Mouse (Mus musculus): ENCODE results near the gene Catsperd. TPM values are rescaled to one million over a fixed set of nuclear protein-coding genes. Genes with fewer than 3 reads are reported as not detected.

Catsperd gene
- total RNA-seq, 1 experiment, result 1.3 TPM

GRCm38 (mm10) chr17:56683546-56684140 is 55.7 kb downstream of the Catsperd start:
- no peak for DNase-seq (ENCODE audit: low read depth, low spot score)
- no peak overlapping the region for H3K4me3 ChIP-seq (ENCODE audit: insufficient read depth in 1 of 2, low read depth in 1 of 2, low read length in 2 of 2, poor library complexity in 1 of 2, severe bottlenecking in 1 of 2)
- H3K9ac ChIP-seq (ENCODE audit: insufficient read depth, low read depth, low read length, poor library complexity, severe bottlenecking), result no peak overlapping the region
- H3K27ac ChIP-seq (ENCODE audit: insufficient read depth, low read depth, low read length, poor library complexity, severe bottlenecking), result no peak overlapping the region
- no peaks in the 10 kb centered on the region for H3K9me3 ChIP-seq (ENCODE audit: control insufficient read depth, insufficient read depth, low read depth, low read length)
- in situ Hi-C loops (cut with MboI; ENCODE audit: low sequenced_read_pairs in 2 of 2, unreplicated experiment in 2 of 2), result no loop called here
- peaks cover 60% of the 10 kb centered on the region for H3K36me3 ChIP-seq (ENCODE audit: control insufficient read depth, insufficient read depth, low read length, poor library complexity, severe bottlenecking)
- TF ChIP-seq HCFC1 (IDR thresholded peaks at IDR 0.05; ENCODE audit: borderline replicate concordance, insufficient read depth, low read length) (no peak), MAFK (IDR thresholded peaks at IDR 0.05; ENCODE audit: insufficient read depth, low read depth, low read length) (no peak), CHD2 (IDR thresholded peaks at IDR 0.05; ENCODE audit: low read depth, low read length) (no peak), ZC3H11A (IDR thresholded peaks at IDR 0.05; ENCODE audit: borderline replicate concordance, low read depth, low read length) (no peak), ZNF384 (IDR thresholded peaks at IDR 0.05; ENCODE audit: low read depth, low read length) (no peak)
- no peaks in the 10 kb centered on the region for H3K4me1 ChIP-seq (ENCODE audit: control insufficient read depth in 2 of 2, insufficient read depth in 2 of 2, low read length in 2 of 2, poor library complexity in 1 of 2)

DNA sequence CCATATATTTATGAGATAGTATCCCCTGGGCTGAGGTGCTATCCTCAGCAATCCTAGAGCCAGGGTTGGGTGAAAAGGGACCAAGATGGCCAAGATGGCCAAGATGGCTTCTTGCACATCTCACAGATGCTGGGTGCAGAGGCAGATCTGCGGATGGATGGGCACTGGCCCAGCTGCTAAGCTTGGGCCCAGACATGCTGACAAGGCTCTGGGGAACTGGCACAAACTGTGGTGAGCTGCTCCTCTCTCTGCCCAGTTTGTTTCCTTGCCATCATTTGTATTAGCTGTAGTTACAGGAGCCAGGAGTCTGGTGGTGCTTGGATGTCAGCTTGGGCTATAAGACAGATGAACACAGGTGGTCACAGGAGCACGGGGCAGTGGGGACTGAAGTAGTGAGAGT is 56.7 kb downstream of the Catsperd start:
- peaks cover 52% of the 10 kb centered on the region for H3K36me3 ChIP-seq (ENCODE audit: control insufficient read depth, insufficient read depth, low read length, poor library complexity, severe bottlenecking)
- TF ChIP-seq HCFC1 (IDR thresholded peaks at IDR 0.05; ENCODE audit: borderline replicate concordance, insufficient read depth, low read length) (no peak), CHD2 (IDR thresholded peaks at IDR 0.05; ENCODE audit: low read depth, low read length) (no peak), ZC3H11A (IDR thresholded peaks at IDR 0.05; ENCODE audit: borderline replicate concordance, low read depth, low read length) (no peak), MAFK (IDR thresholded peaks at IDR 0.05; ENCODE audit: insufficient read depth, low read depth, low read length) (no peak), ZNF384 (IDR thresholded peaks at IDR 0.05; ENCODE audit: low read depth, low read length) (no peak)
- no peak overlapping the region for H3K9ac ChIP-seq (ENCODE audit: insufficient read depth, low read depth, low read length, poor library complexity, severe bottlenecking)
- no peak overlapping the region for H3K27ac ChIP-seq (ENCODE audit: insufficient read depth, low read depth, low read length, poor library complexity, severe bottlenecking)
- in situ Hi-C loops (cut with MboI; ENCODE audit: low sequenced_read_pairs in 2 of 2, unreplicated experiment in 2 of 2), result no loop called here
- no peaks in the 10 kb centered on the region for H3K9me3 ChIP-seq (ENCODE audit: control insufficient read depth, insufficient read depth, low read depth, low read length)
- DNase-seq (ENCODE audit: low read depth, low spot score), result no peak
- H3K4me3 ChIP-seq (ENCODE audit: insufficient read depth in 1 of 2, low read depth in 1 of 2, low read length in 2 of 2, poor library complexity in 1 of 2, severe bottlenecking in 1 of 2), result no peak overlapping the region
- no peaks in the 10 kb centered on the region for H3K4me1 ChIP-seq (ENCODE audit: control insufficient read depth in 2 of 2, insufficient read depth in 2 of 2, low read length in 2 of 2, poor library complexity in 1 of 2)

GRCm38 (mm10) chr17:56686801-56687200 is 58.9 kb downstream of the Catsperd start:
- TF ChIP-seq ZNF384 (IDR thresholded peaks at IDR 0.05; ENCODE audit: low read depth, low read length) (no peak), HCFC1 (IDR thresholded peaks at IDR 0.05; ENCODE audit: borderline replicate concordance, insufficient read depth, low read length) (no peak), ZC3H11A (IDR thresholded peaks at IDR 0.05; ENCODE audit: borderline replicate concordance, low read depth, low read length) (no peak), MAFK (IDR thresholded peaks at IDR 0.05; ENCODE audit: insufficient read depth, low read depth, low read length) (no peak), CHD2 (IDR thresholded peaks at IDR 0.05; ENCODE audit: low read depth, low read length) (no peak)
- H3K4me1 ChIP-seq (ENCODE audit: control insufficient read depth in 2 of 2, insufficient read depth in 2 of 2, low read length in 2 of 2, poor library complexity in 1 of 2), result no peaks in the 10 kb centered on the region
- H3K27ac ChIP-seq (ENCODE audit: insufficient read depth, low read depth, low read length, poor library complexity, severe bottlenecking), result no peak overlapping the region
- peaks cover 54% of the 10 kb centered on the region for H3K36me3 ChIP-seq (ENCODE audit: control insufficient read depth, insufficient read depth, low read length, poor library complexity, severe bottlenecking)
- H3K9me3 ChIP-seq (ENCODE audit: control insufficient read depth, insufficient read depth, low read depth, low read length), result no peaks in the 10 kb centered on the region
- no peak for DNase-seq (ENCODE audit: low read depth, low spot score)
- no peak overlapping the region for H3K4me3 ChIP-seq (ENCODE audit: insufficient read depth in 1 of 2, low read depth in 1 of 2, low read length in 2 of 2, poor library complexity in 1 of 2, severe bottlenecking in 1 of 2)
- in situ Hi-C loops (cut with MboI; ENCODE audit: low sequenced_read_pairs in 2 of 2, unreplicated experiment in 2 of 2), result no loop called here
- no peak overlapping the region for H3K9ac ChIP-seq (ENCODE audit: insufficient read depth, low read depth, low read length, poor library complexity, severe bottlenecking)

DNA sequence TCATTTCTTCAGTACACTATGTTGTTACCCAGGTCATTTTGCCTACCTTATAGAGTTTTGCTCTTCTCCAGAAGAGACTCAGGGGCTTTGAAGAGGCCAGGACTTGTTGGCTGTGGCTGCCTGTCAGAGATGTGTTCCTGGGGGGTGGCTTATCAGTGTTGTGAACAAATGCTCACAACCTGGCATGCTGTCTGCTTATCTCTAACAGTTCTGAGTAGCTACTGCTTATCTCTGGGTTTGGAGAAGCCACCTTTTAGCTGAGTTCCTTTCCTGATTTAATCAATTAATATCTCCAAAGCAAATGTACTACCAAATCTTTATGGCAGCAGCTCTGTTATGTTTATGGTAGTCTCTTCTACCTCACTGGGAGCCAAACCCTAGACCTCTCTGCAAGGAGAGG is 60.1 kb downstream of the Catsperd start:
- H3K9me3 ChIP-seq (ENCODE audit: control insufficient read depth, insufficient read depth, low read depth, low read length), result no peaks in the 10 kb centered on the region
- H3K9ac ChIP-seq (ENCODE audit: insufficient read depth, low read depth, low read length, poor library complexity, severe bottlenecking), result no peak overlapping the region
- no peak overlapping the region for H3K27ac ChIP-seq (ENCODE audit: insufficient read depth, low read depth, low read length, poor library complexity, severe bottlenecking)
- in situ Hi-C loops (cut with MboI; ENCODE audit: low sequenced_read_pairs in 2 of 2, unreplicated experiment in 2 of 2), result no loop called here
- TF ChIP-seq CHD2 (IDR thresholded peaks at IDR 0.05; ENCODE audit: low read depth, low read length), result no peak
- no peak for TF ChIP-seq HCFC1 (IDR thresholded peaks at IDR 0.05; ENCODE audit: borderline replicate concordance, insufficient read depth, low read length)
- no peak for TF ChIP-seq MAFK (IDR thresholded peaks at IDR 0.05; ENCODE audit: insufficient read depth, low read depth, low read length)
- no peak for TF ChIP-seq ZNF384 (IDR thresholded peaks at IDR 0.05; ENCODE audit: low read depth, low read length)
- no peak for TF ChIP-seq ZC3H11A (IDR thresholded peaks at IDR 0.05; ENCODE audit: borderline replicate concordance, low read depth, low read length)
- no peak overlapping the region for H3K4me3 ChIP-seq (ENCODE audit: insufficient read depth in 1 of 2, low read depth in 1 of 2, low read length in 2 of 2, poor library complexity in 1 of 2, severe bottlenecking in 1 of 2)
- H3K4me1 ChIP-seq (ENCODE audit: control insufficient read depth in 2 of 2, insufficient read depth in 2 of 2, low read length in 2 of 2, poor library complexity in 1 of 2), result no peaks in the 10 kb centered on the region
- no peak for DNase-seq (ENCODE audit: low read depth, low spot score)
- peaks cover 57% of the 10 kb centered on the region for H3K36me3 ChIP-seq (ENCODE audit: control insufficient read depth, insufficient read depth, low read length, poor library complexity, severe bottlenecking)
